Mouse (Mus musculus): Measurements from ENCODE around the gene Pygo1. TPM values are rescaled to one million over a fixed set of nuclear protein-coding genes. Genes with fewer than 3 reads are reported as not detected.

The Pygo1 gene
- polyA plus RNA-seq, 1 experiment from 2014 or later: 1.9 TPM

DNA sequence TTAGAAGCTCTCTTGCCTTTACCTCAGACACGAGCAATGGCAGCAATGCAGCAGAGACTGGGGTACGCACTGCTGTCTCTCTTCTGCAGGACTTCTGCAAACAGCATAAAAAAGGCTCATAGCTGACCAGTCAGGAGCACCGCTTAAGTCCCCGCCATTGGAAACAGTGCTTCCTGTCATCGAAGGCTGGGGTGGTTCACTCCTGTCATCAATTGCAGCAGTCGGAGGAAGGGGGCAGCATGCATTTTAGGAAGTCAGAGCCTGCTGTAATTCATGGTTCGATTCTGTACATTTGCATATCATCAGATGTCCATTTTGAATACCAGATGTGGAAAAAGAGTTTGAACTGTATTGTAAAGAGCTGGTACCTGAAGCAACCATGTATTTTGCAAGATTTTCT is 9.7 kb upstream of the Pygo1 start:
- Histone ChIP-seq H3K27ac (ENCODE audit: low read length) (no peak overlapping the region), H3K4me3 (ENCODE audit: low read length) (no peak overlapping the region), H3K4me2 (ENCODE audit: low read depth, low read length) (no peak overlapping the region), H3K9ac (ENCODE audit: low read length) (no peak overlapping the region), H3K4me1 (ENCODE audit: control insufficient read depth, insufficient read depth, low read length) (no peaks in the 10 kb centered on the region), H3K36me3 (ENCODE audit: control insufficient read depth, insufficient read depth) (no peaks in the 10 kb centered on the region), H3K9me3 (replicated peaks; ENCODE audit: control insufficient read depth, low read length) (no peaks in the 10 kb centered on the region), H3K27me3 (ENCODE audit: control insufficient read depth, insufficient read depth, low read length) (no peaks in the 10 kb centered on the region)
- ATAC-seq (replicated peaks; ENCODE audit: extremely low read depth, insufficient read depth, low FRiP score): no peak
- 46% methylated on average over 7 of the region's 7 CpGs for WGBS

- H3K9ac ChIP-seq (ENCODE audit: low read length): no peak overlapping the region
- WGBS: 91% methylated on average over 3 of the region's 3 CpGs
- no peak overlapping the region for H3K4me2 ChIP-seq (ENCODE audit: low read depth, low read length)
- H3K4me3 ChIP-seq (ENCODE audit: low read length): no peak overlapping the region
- no peaks in the 10 kb centered on the region; the same call in 1 of the 2 replicates for H3K4me1 ChIP-seq (ENCODE audit: control insufficient read depth, insufficient read depth, low read length)
- no peak for ATAC-seq (replicated peaks; ENCODE audit: extremely low read depth, insufficient read depth, low FRiP score)
- H3K27me3 ChIP-seq (ENCODE audit: control insufficient read depth, insufficient read depth, low read length): peaks cover 7% of the 10 kb centered on the region
- no peaks in the 10 kb centered on the region for H3K36me3 ChIP-seq (ENCODE audit: control insufficient read depth, insufficient read depth)
- H3K9me3 ChIP-seq (replicated peaks; ENCODE audit: control insufficient read depth, low read length): no peaks in the 10 kb centered on the region
- no peak overlapping the region for H3K27ac ChIP-seq (ENCODE audit: low read length)
Observed at GRCm38 (mm10) chr9:72923068-72923467, 2.4 kb upstream of the Pygo1 start.

GRCm38 (mm10) chr9:72925935-72926258 is 452 bp downstream of the Pygo1 start:
- ATAC-seq (replicated peaks; ENCODE audit: extremely low read depth, insufficient read depth, low FRiP score): peak; percentile 70
- no peaks in the 10 kb centered on the region for H3K9me3 ChIP-seq (replicated peaks; ENCODE audit: control insufficient read depth, low read length)
- 4% methylated on average over 20 of the region's 20 CpGs for WGBS
- peaks cover 7% of the 10 kb centered on the region for H3K27me3 ChIP-seq (ENCODE audit: control insufficient read depth, insufficient read depth, low read length)
- no peaks in the 10 kb centered on the region for H3K36me3 ChIP-seq (ENCODE audit: control insufficient read depth, insufficient read depth)
- peak overlapping the region; percentile 86 for H3K9ac ChIP-seq (ENCODE audit: low read length)
- peak overlapping the region; percentile 81 for H3K4me3 ChIP-seq (ENCODE audit: low read length)
- H3K4me2 ChIP-seq (ENCODE audit: low read depth, low read length): peak overlapping the region; percentile 92
- H3K4me1 ChIP-seq (ENCODE audit: control insufficient read depth, insufficient read depth, low read length): no peaks in the 10 kb centered on the region; the same call in 1 of the 2 replicates
- H3K27ac ChIP-seq (ENCODE audit: low read length): peak overlapping the region; percentile 76

- no peak overlapping the region for H3K4me3 ChIP-seq (ENCODE audit: low read length)
Observed at GRCm38 (mm10) chr9:72931166-72931790, 5.8 kb downstream of the Pygo1 start.

GRCm38 (mm10) chr9:72935309-72935708 is 9.9 kb downstream of the Pygo1 start:
- no peak for ATAC-seq (replicated peaks; ENCODE audit: extremely low read depth, insufficient read depth, low FRiP score)
- WGBS: 81% methylated on average over 4 of the region's 4 CpGs

More at GRCm38 (mm10) chr9:72931166-72931790, 5.8 kb downstream of the Pygo1 start:
- Histone ChIP-seq H3K27ac (ENCODE audit: low read length) (no peak overlapping the region), H3K27me3 (ENCODE audit: control insufficient read depth, insufficient read depth, low read length) (peaks cover 7% of the 10 kb centered on the region), H3K4me1 (ENCODE audit: control insufficient read depth, insufficient read depth, low read length) (no peaks in the 10 kb centered on the region; the same call in 1 of the 2 replicates), H3K9me3 (replicated peaks; ENCODE audit: control insufficient read depth, low read length) (no peaks in the 10 kb centered on the region; the same call in 1 of the 2 replicates), H3K36me3 (ENCODE audit: control insufficient read depth, insufficient read depth) (no peaks in the 10 kb centered on the region), H3K4me2 (ENCODE audit: low read depth, low read length) (no peak overlapping the region), H3K9ac (ENCODE audit: low read length) (no peak overlapping the region)
- no peak for ATAC-seq (replicated peaks; ENCODE audit: extremely low read depth, insufficient read depth, low FRiP score)
- 80% methylated on average over 13 of the region's 13 CpGs for WGBS

GRCm38 (mm10) chr9:72936301-72936700 is 10.9 kb downstream of the Pygo1 start:
- no peak overlapping the region for H3K4me3 ChIP-seq (ENCODE audit: low read length)
- H3K9ac ChIP-seq (ENCODE audit: low read length): no peak overlapping the region
- WGBS: 62% methylated on average over 2 of the region's 2 CpGs
- no peak for ATAC-seq (replicated peaks; ENCODE audit: extremely low read depth, insufficient read depth, low FRiP score)
- no peaks in the 10 kb centered on the region for H3K27me3 ChIP-seq (ENCODE audit: control insufficient read depth, insufficient read depth, low read length)
- no peaks in the 10 kb centered on the region; the same call in 1 of the 2 replicates for H3K9me3 ChIP-seq (replicated peaks; ENCODE audit: control insufficient read depth, low read length)
- no peaks in the 10 kb centered on the region for H3K4me1 ChIP-seq (ENCODE audit: control insufficient read depth, insufficient read depth, low read length)
- no peak overlapping the region for H3K4me2 ChIP-seq (ENCODE audit: low read depth, low read length)
- H3K27ac ChIP-seq (ENCODE audit: low read length): no peak overlapping the region
- no peaks in the 10 kb centered on the region for H3K36me3 ChIP-seq (ENCODE audit: control insufficient read depth, insufficient read depth)

More at GRCm38 (mm10) chr9:72935309-72935708, 9.9 kb downstream of the Pygo1 start:
- Histone ChIP-seq H3K4me1 (ENCODE audit: control insufficient read depth, insufficient read depth, low read length) (no peaks in the 10 kb centered on the region), H3K9me3 (replicated peaks; ENCODE audit: control insufficient read depth, low read length) (no peaks in the 10 kb centered on the region; the same call in 1 of the 2 replicates), H3K4me2 (ENCODE audit: low read depth, low read length) (no peak overlapping the region), H3K4me3 (ENCODE audit: low read length) (no peak overlapping the region), H3K27ac (ENCODE audit: low read length) (no peak overlapping the region), H3K36me3 (ENCODE audit: control insufficient read depth, insufficient read depth) (no peaks in the 10 kb centered on the region), H3K27me3 (ENCODE audit: control insufficient read depth, insufficient read depth, low read length) (no peaks in the 10 kb centered on the region), H3K9ac (ENCODE audit: low read length) (no peak overlapping the region)

GRCm38 (mm10) chr9:72943424-72943823 is 18.0 kb downstream of the Pygo1 start:
- Histone ChIP-seq H3K4me3 (ENCODE audit: low read length) (no peak overlapping the region), H3K27ac (ENCODE audit: low read length) (no peak overlapping the region), H3K27me3 (ENCODE audit: control insufficient read depth, insufficient read depth, low read length) (no peaks in the 10 kb centered on the region), H3K4me1 (ENCODE audit: control insufficient read depth, insufficient read depth, low read length) (no peaks in the 10 kb centered on the region), H3K36me3 (ENCODE audit: control insufficient read depth, insufficient read depth) (peaks cover 18% of the 10 kb centered on the region), H3K4me2 (ENCODE audit: low read depth, low read length) (no peak overlapping the region), H3K9me3 (replicated peaks; ENCODE audit: control insufficient read depth, low read length) (peaks cover 5% of the 10 kb centered on the region; the same call in 1 of the 2 replicates), H3K9ac (ENCODE audit: low read length) (no peak overlapping the region)
- 61% methylated on average over 3 of the region's 3 CpGs for WGBS
- ATAC-seq (replicated peaks; ENCODE audit: extremely low read depth, insufficient read depth, low FRiP score): no peak

DNA sequence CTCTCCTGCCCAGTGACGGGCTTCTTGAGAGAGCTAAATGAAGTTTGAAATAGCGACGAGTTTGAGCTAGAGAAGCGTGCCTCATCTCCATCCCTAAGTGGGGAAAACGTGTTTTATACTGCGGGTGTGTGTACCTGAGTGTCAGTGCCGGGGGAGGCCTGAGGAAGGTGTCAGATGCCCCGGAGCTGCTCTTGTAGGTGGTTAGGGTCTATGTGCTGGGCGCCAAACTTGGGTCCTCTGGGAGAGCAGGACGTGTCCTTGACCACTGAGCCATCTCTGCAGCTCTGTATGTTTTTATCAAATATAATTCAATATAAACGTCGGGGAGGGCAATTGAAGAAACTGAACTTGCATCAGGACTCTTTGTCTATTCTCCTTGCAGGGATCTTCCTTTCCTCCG is 18.8 kb downstream of the Pygo1 start:
- Histone ChIP-seq H3K4me1 (ENCODE audit: control insufficient read depth, insufficient read depth, low read length) (no peaks in the 10 kb centered on the region), H3K27me3 (ENCODE audit: control insufficient read depth, insufficient read depth, low read length) (no peaks in the 10 kb centered on the region), H3K4me3 (ENCODE audit: low read length) (no peak overlapping the region), H3K27ac (ENCODE audit: low read length) (no peak overlapping the region), H3K9ac (ENCODE audit: low read length) (no peak overlapping the region), H3K9me3 (replicated peaks; ENCODE audit: control insufficient read depth, low read length) (peaks cover 5% of the 10 kb centered on the region; the same call in 1 of the 2 replicates), H3K4me2 (ENCODE audit: low read depth, low read length) (no peak overlapping the region), H3K36me3 (ENCODE audit: control insufficient read depth, insufficient read depth) (peaks cover 18% of the 10 kb centered on the region)
- WGBS: 86% methylated on average over 13 of the region's 13 CpGs
- ATAC-seq (replicated peaks; ENCODE audit: extremely low read depth, insufficient read depth, low FRiP score): no peak

- no peak overlapping the region for H3K9ac ChIP-seq (ENCODE audit: low read length)
- no peak for ATAC-seq (replicated peaks; ENCODE audit: extremely low read depth, insufficient read depth, low FRiP score)
- H3K27ac ChIP-seq (ENCODE audit: low read length): no peak overlapping the region
- H3K4me3 ChIP-seq (ENCODE audit: low read length): no peak overlapping the region
- 95% methylated on average over 1 of the region's 1 CpGs for WGBS
- peaks cover 5% of the 10 kb centered on the region; the same call in 1 of the 2 replicates for H3K9me3 ChIP-seq (replicated peaks; ENCODE audit: control insufficient read depth, low read length)
- no peaks in the 10 kb centered on the region for H3K4me1 ChIP-seq (ENCODE audit: control insufficient read depth, insufficient read depth, low read length)
- no peaks in the 10 kb centered on the region for H3K27me3 ChIP-seq (ENCODE audit: control insufficient read depth, insufficient read depth, low read length)
- H3K36me3 ChIP-seq (ENCODE audit: control insufficient read depth, insufficient read depth): peaks cover 18% of the 10 kb centered on the region
- H3K4me2 ChIP-seq (ENCODE audit: low read depth, low read length): no peak overlapping the region
Observed at GRCm38 (mm10) chr9:72947010-72947409, 21.6 kb downstream of the Pygo1 start.

Data from heart, embryonic 16.5 days (tissue).